7 mouse cellular contexts compared by ENCODE assay signal in genomic region chr15:80083276-80083731, GRCm38 (mm10). TPM values are rescaled to one million over a fixed set of nuclear protein-coding genes. Genes with fewer than 3 reads are reported as not detected.
A peak's percentile ranks its signal among the peaks of the same experiment; 100 is the strongest.
DNase-seq lines count a peak whose midpoint lies in the region; ATAC-seq and TF ChIP-seq lines count a peak whose summit lies in the region.

No protein-coding gene starts in this region.

- peak; percentile 90 for ATAC-seq in intestine, postnatal 0 days
- peak; percentile 94 for ATAC-seq in midbrain, embryonic 12.5 days (ENCODE audit: low FRiP score, low read depth)

- H3K4me1 ChIP-seq in intestine, postnatal 0 days (replicated peaks; ENCODE audit: control insufficient read depth, insufficient read depth, low read length), result 0 out of 2 replicates have a peak, but pooled peaks cover 3% of the 10 kb centered on the region
- peaks cover 28% of the 10 kb centered on the region for H3K4me1 ChIP-seq in midbrain, embryonic 12.5 days
- peaks cover 7% of the 10 kb centered on the region; the same call in 1 of the 2 replicates for H3K4me1 ChIP-seq in small intestine, adult 2 months (ENCODE audit: control insufficient read depth, insufficient read depth, insufficient read length, low read length)

- peak; percentile 96 for DNase-seq in adrenal gland, adult 8-10 months
- peak; percentile 100 for DNase-seq in embryo, embryonic 9.5 days (ENCODE audit: extremely low spot score)
- DNase-seq in gastrocnemius, postnatal 4 days (ENCODE audit: low spot score in 2 of 2), result peak; percentile 94 to 99
- peak; percentile 99 for DNase-seq in left cerebral cortex, postnatal 4 days

- H3K9ac ChIP-seq in intestine, postnatal 0 days (ENCODE audit: low read depth, low read length), result peak overlapping the region; percentile 64
- peak overlapping the region; percentile 94 for H3K9ac ChIP-seq in midbrain, embryonic 12.5 days (replicated peaks)

- TF ChIP-seq POLR2A in small intestine, adult 2 months (IDR thresholded peaks at IDR 0.05; ENCODE audit: low read depth, low read length), result peak; percentile 100

- H3K4me2 ChIP-seq in intestine, postnatal 0 days (replicated peaks; ENCODE audit: low read depth), result peak overlapping the region; percentile 70
- H3K4me2 ChIP-seq in midbrain, embryonic 12.5 days (replicated peaks), result peak overlapping the region; percentile 78

- TF ChIP-seq CTCF in intestine, postnatal 0 days (IDR thresholded peaks at IDR 0.05; ENCODE audit: low read depth), result peak; percentile 58
- no peak for TF ChIP-seq CTCF in small intestine, adult 2 months (IDR thresholded peaks at IDR 0.05; ENCODE audit: extremely low read depth, insufficient read length, insufficient replicate concordance, low read depth, low read length)

- H3K27me3 ChIP-seq in intestine, postnatal 0 days (replicated peaks; ENCODE audit: control insufficient read depth, insufficient read depth, low read length), result no peaks in the 10 kb centered on the region
- H3K27me3 ChIP-seq in midbrain, embryonic 12.5 days, result no peaks in the 10 kb centered on the region
- H3K27me3 ChIP-seq in small intestine, adult 2 months (ENCODE audit: control insufficient read depth, insufficient read depth, low read length), result no peaks in the 10 kb centered on the region

- no peaks in the 10 kb centered on the region for H3K9me3 ChIP-seq in intestine, postnatal 0 days (ENCODE audit: control insufficient read depth)
- H3K9me3 ChIP-seq in midbrain, embryonic 12.5 days, result no peaks in the 10 kb centered on the region

- intact Hi-C loops in left cerebral cortex, postnatal 4 days (cut with DNase I), result no loop called here

- H3K4me3 ChIP-seq in intestine, postnatal 0 days (ENCODE audit: low read depth, low read length), result peak overlapping the region; percentile 60
- peak overlapping the region; percentile 85 for H3K4me3 ChIP-seq in midbrain, embryonic 12.5 days
- H3K4me3 ChIP-seq in small intestine, adult 2 months (ENCODE audit: low read depth, low read length), result peak overlapping the region; percentile 69

- peaks cover 39% of the 10 kb centered on the region for H3K36me3 ChIP-seq in intestine, postnatal 0 days (ENCODE audit: control insufficient read depth, insufficient read depth)
- peaks cover 39% of the 10 kb centered on the region for H3K36me3 ChIP-seq in midbrain, embryonic 12.5 days
- peaks cover 33% of the 10 kb centered on the region for H3K36me3 ChIP-seq in small intestine, adult 2 months (ENCODE audit: control insufficient read depth, insufficient read depth, low read length)

- peak overlapping the region; percentile 87 for H3K27ac ChIP-seq in intestine, postnatal 0 days (ENCODE audit: low read depth, low read length)
- H3K27ac ChIP-seq in midbrain, embryonic 12.5 days (replicated peaks), result peak overlapping the region; percentile 93
- peak overlapping the region; percentile 89 for H3K27ac ChIP-seq in small intestine, adult 2 months (ENCODE audit: insufficient read depth, low read depth, low read length)

- under 1% methylated on average over 30 of the region's 30 CpGs for WGBS in intestine, postnatal 0 days
- under 1% methylated on average over 30 of the region's 30 CpGs for WGBS in midbrain, embryonic 12.5 days
- WGBS in small intestine, adult 2 months, result under 1% methylated on average over 30 of the region's 30 CpGs

RNA-seq across cellular contexts. Expression of gene Syngr1, which starts 7.8 kb away (rescaled TPM):
- total RNA-seq in adrenal gland, adult 8-10 months (2022), result 10 to 100 TPM; 32.7 to 65.7 (median 48.7) TPM
- total RNA-seq in gastrocnemius, postnatal 4 days (2021), result 1 to 10 TPM; 8.7 to 8.8 TPM
- 6.8 and 10.4 TPM in 2 replicates for polyA plus RNA-seq in intestine, postnatal 0 days (2015; fragmentation: Nextera tagmentation; extraction: Ambion mirVana)
- total RNA-seq in left cerebral cortex, postnatal 4 days (2021), result 100 to 1,000 TPM; 175 to 191 TPM
- 10.8 and 10.9 TPM in 2 replicates for polyA plus RNA-seq in midbrain, embryonic 12.5 days (2016; fragmentation: Nextera tagmentation; extraction: Ambion mirVana)
- polyA plus RNA-seq in small intestine, adult 2 months (2012; rRNA removed), result 13.4 and 29.1 TPM in 2 replicates

RNA-seq across cellular contexts. Expression of gene Rpl3, which starts 8.4 kb away (rescaled TPM):
- 100 to 1,000 TPM; 541 to 649 (median 631) TPM for total RNA-seq in adrenal gland, adult 8-10 months (2022)
- 100 to 1,000 TPM; 475 to 533 TPM for total RNA-seq in gastrocnemius, postnatal 4 days (2021)
- polyA plus RNA-seq in intestine, postnatal 0 days (2015; fragmentation: Nextera tagmentation; extraction: Ambion mirVana), result 436 and 450 TPM in 2 replicates
- 100 to 1,000 TPM; 535 to 552 TPM for total RNA-seq in left cerebral cortex, postnatal 4 days (2021)
- 652 and 673 TPM in 2 replicates for polyA plus RNA-seq in midbrain, embryonic 12.5 days (2016; fragmentation: Nextera tagmentation; extraction: Ambion mirVana)
- 129 and 298 TPM in 2 replicates for polyA plus RNA-seq in small intestine, adult 2 months (2012; rRNA removed)

RNA-seq across cellular contexts. Expression of gene Tab1, which starts 49.6 kb away (rescaled TPM):
- total RNA-seq in adrenal gland, adult 8-10 months (2022), result 10 to 100 TPM; 16.2 to 31.8 (median 26.8) TPM
- 10 to 100 TPM; 19.3 to 20.2 TPM for total RNA-seq in gastrocnemius, postnatal 4 days (2021)
- polyA plus RNA-seq in intestine, postnatal 0 days (2015; fragmentation: Nextera tagmentation; extraction: Ambion mirVana), result 12.6 and 13.6 TPM in 2 replicates
- total RNA-seq in left cerebral cortex, postnatal 4 days (2021), result 10 to 100 TPM; 27.7 to 36.2 TPM
- 41.9 and 43.6 TPM in 2 replicates for polyA plus RNA-seq in midbrain, embryonic 12.5 days (2016; fragmentation: Nextera tagmentation; extraction: Ambion mirVana)
- 14.7 and 28.6 TPM in 2 replicates for polyA plus RNA-seq in small intestine, adult 2 months (2012; rRNA removed)

Comparison
In these comparisons a context has a peak if more than half of its experiments do, and no peak if none do; other contexts are left out.
1. Peak in every context shown above with its lines: DNase-seq, ATAC-seq, H3K4me3 ChIP-seq and H3K27ac ChIP-seq.